Mouse (Mus musculus): Measurements from ENCODE around the gene Sar1a.
A peak's percentile ranks its signal among the peaks of the same experiment; 100 is the strongest.

Sar1a gene

GRCm38 (mm10) chr10:61680015-61680913 lies at the start of gene Sar1a:
Gene Sar1a, plus strand, starts transcription at chr10:61680299.
- DNase-seq = peak; percentile 98 to 100

GRCm38 (mm10) chr10:61632445-61632844 lies 47.7 kb upstream of the Sar1a start:
- DNase-seq = no peak

GRCm38 (mm10) chr10:61637055-61637454 lies 43.0 kb upstream of the Sar1a start:
- no peak for DNase-seq

GRCm38 (mm10) chr10:61640363-61640762 lies 39.7 kb upstream of the Sar1a start:
- DNase-seq = no peak

- DNase-seq = no peak
Measured at GRCm38 (mm10) chr10:61646557-61646956, 33.5 kb upstream of the Sar1a start.

GRCm38 (mm10) chr10:61647790-61648736 lies 32.0 kb upstream of the Sar1a start, which contains the start of gene Ppa1:
Gene Ppa1, plus strand, starts transcription at chr10:61648552.
- DNase-seq = peak; percentile 88 to 94

GRCm38 (mm10) chr10:61648737-61649645 lies 31.1 kb upstream of the Sar1a start:
- peak; percentile 6 to 18 for DNase-seq

- no peak for DNase-seq
Measured at GRCm38 (mm10) chr10:61654105-61654504, 26.0 kb upstream of the Sar1a start.

- DNase-seq = no peak
Measured at GRCm38 (mm10) chr10:61654691-61655090, 25.4 kb upstream of the Sar1a start.

GRCm38 (mm10) chr10:61655188-61655587 lies 24.9 kb upstream of the Sar1a start:
- no peak for DNase-seq

GRCm38 (mm10) chr10:61656928-61657882 lies 22.9 kb upstream of the Sar1a start:
- DNase-seq = peak; percentile 35 to 48

- DNase-seq = peak in 1 of 2 experiments; percentile 56
Measured at GRCm38 (mm10) chr10:61657985-61658384, 22.1 kb upstream of the Sar1a start.

GRCm38 (mm10) chr10:61661887-61662286 lies 18.2 kb upstream of the Sar1a start:
- no peak for DNase-seq

- peak in 1 of 2 experiments; percentile 12 for DNase-seq
Measured at GRCm38 (mm10) chr10:61662391-61662988, 17.6 kb upstream of the Sar1a start.

GRCm38 (mm10) chr10:61665111-61665510 lies 15.0 kb upstream of the Sar1a start:
- no peak for DNase-seq

GRCm38 (mm10) chr10:61665651-61666050 lies 14.4 kb upstream of the Sar1a start:
- DNase-seq = no peak

GRCm38 (mm10) chr10:61669289-61669688 lies 10.8 kb upstream of the Sar1a start:
- DNase-seq = no peak

GRCm38 (mm10) chr10:61669896-61670295 lies 10.2 kb upstream of the Sar1a start:
- DNase-seq = no peak

- no peak for DNase-seq
Measured at GRCm38 (mm10) chr10:61670758-61671157, 9.3 kb upstream of the Sar1a start.

- no peak for DNase-seq
Measured at GRCm38 (mm10) chr10:61675935-61676334, 4.2 kb upstream of the Sar1a start.

Measured in kidney, postnatal 36 days (tissue).